ENCODE assay signal across 8 mouse cellular contexts in genomic region chr3:38255674-38256073, GRCm38 (mm10).
DNase-seq lines count a peak whose midpoint lies in the region; ATAC-seq and TF ChIP-seq lines count a peak whose summit lies in the region.

No protein-coding gene starts in this region.

- no peaks in the 10 kb centered on the region for H3K9me3 ChIP-seq in heart, embryonic 11.5 days (replicated peaks; ENCODE audit: control insufficient read depth, low read length)
- no peaks in the 10 kb centered on the region for H3K9me3 ChIP-seq in ES-Bruce4 (replicated peaks; ENCODE audit: control insufficient read depth, insufficient read depth, low read length, poor library complexity, severe bottlenecking)

- TF ChIP-seq CTCF in heart, adult 2 months (IDR thresholded peaks at IDR 0.05): peak; percentile 87
- peak; percentile 50 for TF ChIP-seq CTCF in ES-Bruce4 (IDR thresholded peaks at IDR 0.05; ENCODE audit: low read depth, low read length)

- peak overlapping the region; percentile 46; the same call in 1 of the 2 replicates for H3K27ac ChIP-seq in heart, adult 2 months
- H3K27ac ChIP-seq in heart, embryonic 11.5 days (ENCODE audit: low read depth, low read length): no peak overlapping the region
- H3K27ac ChIP-seq in ES-Bruce4 (ENCODE audit: insufficient read depth, low read length): no peak overlapping the region

- intact Hi-C loops in heart, adult 2 months (cut with DNase I): loop anchor here (1.0 to 5.0 kb wide), 7 partner anchors 21 to 594 kb away; partner anchors contain the start of gene Ankrd50

- no peaks in the 10 kb centered on the region for H3K27me3 ChIP-seq in heart, adult 2 months (ENCODE audit: control insufficient read depth, insufficient read depth, low read length)
- H3K27me3 ChIP-seq in heart, embryonic 11.5 days (ENCODE audit: control insufficient read depth, insufficient read depth, low read length): no peaks in the 10 kb centered on the region
- H3K27me3 ChIP-seq in ES-Bruce4 (ENCODE audit: control insufficient read depth, insufficient read depth, low read length, poor library complexity, severe bottlenecking): no peaks in the 10 kb centered on the region

- no peaks in the 10 kb centered on the region for H3K79me2 ChIP-seq in heart, adult 2 months (replicated peaks; ENCODE audit: control insufficient read depth, insufficient read depth, low read length)

- no peak overlapping the region for H3K4me3 ChIP-seq in heart, adult 2 months
- H3K4me3 ChIP-seq in heart, embryonic 11.5 days (ENCODE audit: low read depth, low read length): no peak overlapping the region
- H3K4me3 ChIP-seq in ES-Bruce4 (ENCODE audit: low read depth, low read length): no peak overlapping the region

- H3K36me3 ChIP-seq in heart, adult 2 months (ENCODE audit: control insufficient read depth, insufficient read depth, low read length): peaks cover 7% of the 10 kb centered on the region
- H3K36me3 ChIP-seq in heart, embryonic 11.5 days (ENCODE audit: control insufficient read depth, insufficient read depth, low read length): no peaks in the 10 kb centered on the region
- no peaks in the 10 kb centered on the region for H3K36me3 ChIP-seq in ES-Bruce4 (ENCODE audit: control insufficient read depth, insufficient read depth, low read length, poor library complexity, severe bottlenecking)

- peak; percentile 52 to 64 for DNase-seq in heart, adult 2 months
- peak; percentile 19 for DNase-seq in cerebellum, adult 9-11 months
- peak; percentile 41 for DNase-seq in gastrocnemius, postnatal 25 days
- peak; percentile 72 for DNase-seq in kidney, postnatal 14 days
- DNase-seq in mesoderm, embryonic 11.5 days (ENCODE audit: low read depth, low spot score): peak; percentile 47

- TF ChIP-seq POLR2A in heart, adult 2 months (IDR thresholded peaks at IDR 0.05; ENCODE audit: insufficient read depth, low read depth, low read length): no peak
- no peak for TF ChIP-seq POLR2A in ES-Bruce4 (IDR thresholded peaks at IDR 0.05; ENCODE audit: insufficient read depth, low read length)

- no peak overlapping the region for H3K9ac ChIP-seq in heart, adult 2 months (ENCODE audit: low read depth, low read length)
- no peak overlapping the region for H3K9ac ChIP-seq in heart, embryonic 11.5 days (ENCODE audit: low read depth, low read length)
- H3K9ac ChIP-seq in ES-Bruce4 (ENCODE audit: low read depth, poor library complexity, severe bottlenecking): no peak overlapping the region

- ATAC-seq in heart, embryonic 11.5 days (replicated peaks; ENCODE audit: insufficient number of reproducible peaks, low FRiP score, low TSS enrichment): no peak
- ATAC-seq in megakaryocyte-erythroid progenitor cell, adult 5-6 weeks (replicated peaks; ENCODE audit: low FRiP score, low TSS enrichment, poor library complexity, severe bottlenecking): no peak; the same call in 1 of the 2 replicates

- no peak overlapping the region for H3K4me2 ChIP-seq in heart, embryonic 11.5 days

- peaks cover 11% of the 10 kb centered on the region for H3K4me1 ChIP-seq in heart, adult 2 months (ENCODE audit: control insufficient read depth, insufficient read depth, low read length)
- peaks cover 4% of the 10 kb centered on the region; the same call in 1 of the 2 replicates for H3K4me1 ChIP-seq in heart, embryonic 11.5 days (ENCODE audit: control insufficient read depth, insufficient read depth, low read length)
- H3K4me1 ChIP-seq in ES-Bruce4 (ENCODE audit: control insufficient read depth, insufficient read depth, low read length): no peaks in the 10 kb centered on the region

- TF ChIP-seq EP300 in heart, adult 2 months (IDR thresholded peaks at IDR 0.05; ENCODE audit: insufficient read depth, low read depth, low read length): peak; percentile 92
- TF ChIP-seq EP300 in ES-Bruce4 (IDR thresholded peaks at IDR 0.05; ENCODE audit: insufficient read depth, low read depth, low read length): no peak

- 21% methylated on average over 2 of the region's 2 CpGs for WGBS in heart, adult 2 months
- 11% methylated on average over 2 of the region's 2 CpGs for WGBS in heart, embryonic 11.5 days (ENCODE audit: insufficient replicate concordance)

Comparison
In these comparisons a context has a peak if more than half of its experiments do, and no peak if none do; other contexts are left out.
1. DNase-seq: peak in every context shown above with its lines; median percentile 72 in kidney, postnatal 14 days; 58 in heart, adult 2 months; 47 in mesoderm, embryonic 11.5 days; 41 in gastrocnemius, postnatal 25 days; 19 in cerebellum, adult 9-11 months.